31 mouse cellular contexts compared by ENCODE assay signal in the genomic region with DNA sequence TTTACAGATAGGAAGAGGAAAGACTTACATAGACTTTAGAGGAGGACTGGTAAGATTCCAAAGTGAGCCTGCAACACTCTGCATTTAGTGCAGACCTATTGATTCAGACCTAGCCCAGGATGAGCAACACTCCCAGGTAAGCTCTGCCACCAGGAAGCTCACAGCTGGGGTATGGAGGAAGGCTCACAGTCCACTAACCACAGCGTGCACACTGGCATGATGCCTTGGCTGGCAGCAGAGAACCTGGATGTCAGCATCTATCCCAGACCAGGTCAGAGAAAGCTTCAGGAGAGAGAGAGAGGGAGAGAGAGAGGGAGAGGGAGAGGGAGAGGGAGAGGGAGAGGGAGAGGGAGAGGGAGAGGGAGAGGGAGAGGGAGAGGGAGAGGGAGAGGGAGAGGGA.
DNase-seq lines count a peak whose midpoint lies in the region; TF ChIP-seq lines count a peak whose summit lies in the region.
"Had no signal": no experiment of that assay in that cellular context is flagged by ENCODE, and none has a peak within 500 bp of the region (broad histone marks: within the 10 kb centered on the region; RNA-seq: fewer than 3 reads in every experiment).

No protein-coding gene starts in this region.

- TF ChIP-seq CTCF in bone marrow macrophage, adult 2 months (IDR thresholded peaks at IDR 0.05; ENCODE audit: low read depth, low read length): no peak

- no peak for TF ChIP-seq POLR2A in bone marrow macrophage, adult 2 months (IDR thresholded peaks at IDR 0.05; ENCODE audit: borderline replicate concordance, low read depth, low read length)

- H3K27ac ChIP-seq in bone marrow macrophage, adult 2 months (ENCODE audit: insufficient read depth, low read depth, low read length): peak overlapping the region; percentile 13; the same call in 1 of the 2 replicates
- H3K27ac ChIP-seq: embryonic facial prominence, embryonic 10.5 days; embryonic facial prominence, embryonic 15.5 days; forebrain, embryonic 12.5 days; hindbrain, postnatal 0 days; intestine, embryonic 15.5 days; kidney, postnatal 0 days; limb, embryonic 13.5 days; liver, embryonic 12.5 days; midbrain, embryonic 12.5 days; neural tube, embryonic 12.5 days had no signal

- DNase-seq in brain, adult 2 months (ENCODE audit: low read depth, low spot score): peak; percentile 69
- peak; percentile 44 for DNase-seq in cerebellum, adult 8-10 months
- peak; percentile 68 to 79 for DNase-seq in cerebellum, postnatal 25 days
- DNase-seq in testis, postnatal 10 days (ENCODE audit: low spot score): no peak
- DNase-seq in yolk sac, embryonic 10.5 days (ENCODE audit: low spot score): no peak
- DNase-seq in embryo, embryonic 11 days: no peak
- DNase-seq: adrenal gland, adult 2 months; B cell, adult 2 months; forebrain, postnatal 0 days; gastrocnemius, postnatal 10 days; heart, postnatal 14 days; kidney, adult 8-10 months; liver, postnatal 0 days; lung, postnatal 36 days; right cerebral cortex, adult 18-20 months; spleen, adult 18-20 months; thymus, adult 18-20 months; thymus, postnatal 36 days had no signal

- no peak overlapping the region for H3K4me3 ChIP-seq in bone marrow macrophage, adult 2 months (ENCODE audit: insufficient read depth, low read length)
- H3K4me3 ChIP-seq: embryonic facial prominence, embryonic 10.5 days; embryonic facial prominence, embryonic 15.5 days; forebrain, embryonic 12.5 days; intestine, embryonic 15.5 days; limb, embryonic 13.5 days; liver, embryonic 12.5 days; megakaryocyte, embryonic 14.5 days; midbrain, embryonic 12.5 days; myocyte; neural tube, embryonic 12.5 days had no signal

- peaks cover 57% of the 10 kb centered on the region for H3K4me1 ChIP-seq in bone marrow macrophage, adult 2 months (ENCODE audit: control insufficient read depth, insufficient read depth, low read length)
- H3K4me1 ChIP-seq: embryonic facial prominence, embryonic 15.5 days; limb, embryonic 13.5 days; liver, embryonic 12.5 days; neural tube, embryonic 12.5 days had no signal

Comparison
In these comparisons a context has a peak if more than half of its experiments do, and no peak if none do; other contexts are left out.
1. DNase-seq: peak in brain, adult 2 months (single experiment), cerebellum, adult 8-10 months (single experiment) and cerebellum, postnatal 25 days (2 of 2); none in testis, postnatal 10 days (single experiment), yolk sac, embryonic 10.5 days (single experiment) and embryo, embryonic 11 days (single experiment).